Mouse (Mus musculus): ENCODE results near the gene Elf1. TPM values are rescaled to one million over a fixed set of nuclear protein-coding genes. Genes with fewer than 3 reads are reported as not detected.
A peak's percentile ranks its signal among the peaks of the same experiment; 100 is the strongest.
"Not testable (repeated sequence)": the region's sequence is repeated elsewhere in the genome, so short reads cannot be mapped to it uniquely, and the experiment has no call there.

The Elf1 gene
- polyA plus RNA-seq (2016; fragmentation: Nextera tagmentation; extraction: Ambion mirVana): 18.9 and 21.2 TPM in 2 replicates

- H3K4me2 ChIP-seq: peak within 1 kb of the TSS; percentile 93
- H3K4me1 ChIP-seq: peaks cover 55% of the 10 kb centered on the region
- H3K36me3 ChIP-seq: peaks cover 32% of the 10 kb centered on the region
- no peaks in the 10 kb centered on the region for H3K9me3 ChIP-seq (replicated peaks)
- peak within 1 kb of the TSS; percentile 85 for H3K4me3 ChIP-seq
- peak within 1 kb of the TSS; percentile 95 for H3K9ac ChIP-seq
- peak; percentile 66 for ATAC-seq
- peak within 1 kb of the TSS; percentile 100 for H3K27ac ChIP-seq
- no peaks in the 10 kb centered on the region for H3K27me3 ChIP-seq (replicated peaks)
- under 1% methylated on average over 81 of the region's 96 CpGs for WGBS (ENCODE audit: insufficient replicate concordance)
These were observed at the start of gene Elf1 for GRCm38 (mm10) chr14:79480624-79481338. Gene Elf1, plus strand, starts transcription at chr14:79481194.

GRCm38 (mm10) chr14:79434068-79434467, 46.9 kb upstream of the Elf1 start:
- H3K4me2 ChIP-seq: no peak overlapping the region
- H3K9ac ChIP-seq: no peak overlapping the region
- no peak overlapping the region for H3K4me3 ChIP-seq
- no peaks in the 10 kb centered on the region for H3K9me3 ChIP-seq (replicated peaks)
- H3K4me1 ChIP-seq: no peaks in the 10 kb centered on the region
- WGBS (ENCODE audit: insufficient replicate concordance): 73% methylated on average over 1 of the region's 1 CpGs
- no peak for ATAC-seq
- no peaks in the 10 kb centered on the region for H3K27me3 ChIP-seq (replicated peaks)
- no peak overlapping the region for H3K27ac ChIP-seq
- H3K36me3 ChIP-seq: no peaks in the 10 kb centered on the region

- Histone ChIP-seq H3K9ac (no peak overlapping the region), H3K4me3 (no peak overlapping the region), H3K27ac (no peak overlapping the region), H3K36me3 (no peaks in the 10 kb centered on the region), H3K27me3 (replicated peaks) (peaks cover 7% of the 10 kb centered on the region), H3K4me1 (peaks cover 5% of the 10 kb centered on the region; the same call in 1 of the 2 replicates), H3K9me3 (replicated peaks) (peaks cover 6% of the 10 kb centered on the region; the same call in 1 of the 2 replicates), H3K4me2 (no peak overlapping the region)
- WGBS (ENCODE audit: insufficient replicate concordance): 73% methylated on average over 2 of the region's 2 CpGs
- no peak for ATAC-seq
These were observed 40.3 kb upstream of the Elf1 start for GRCm38 (mm10) chr14:79440655-79441054.

DNA sequence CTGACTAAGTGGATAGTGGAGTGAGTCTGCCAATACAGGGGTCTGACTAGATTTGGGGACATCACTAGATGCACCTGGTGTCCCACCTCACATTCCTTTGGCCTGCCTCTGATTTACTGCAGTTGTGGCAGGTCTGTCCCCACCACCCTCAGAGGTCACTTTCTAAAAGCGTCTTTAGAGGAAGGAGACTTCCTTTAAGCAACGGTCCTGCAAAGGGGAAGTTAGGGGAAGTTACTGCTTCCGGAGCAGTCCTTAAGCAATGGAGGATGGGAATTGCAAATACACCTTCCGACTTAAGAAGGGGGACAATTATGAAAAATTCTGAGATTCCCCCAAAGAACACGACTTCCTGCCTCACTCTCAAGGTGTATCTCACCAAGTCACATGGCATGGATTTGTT, 39.6 kb upstream of the Elf1 start:
- no peak overlapping the region for H3K27ac ChIP-seq

DNA sequence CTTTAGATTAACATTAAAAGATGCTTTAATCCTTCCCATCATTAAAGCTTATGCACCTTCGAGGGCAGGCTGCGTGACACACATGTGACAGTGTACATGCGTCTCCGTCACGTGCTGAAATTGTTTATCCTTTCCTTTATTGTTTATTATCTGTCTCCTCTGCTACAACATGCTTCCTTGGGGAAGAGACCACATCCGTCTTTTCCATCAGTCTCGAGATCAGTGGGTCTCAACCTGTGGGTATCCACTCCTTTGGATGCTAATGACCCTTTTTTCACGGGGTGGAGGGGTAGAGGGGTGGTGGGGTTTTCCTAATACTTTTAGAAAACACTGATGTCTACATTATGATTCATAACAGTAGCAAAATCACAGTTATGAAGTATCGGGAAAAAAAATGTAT, 36.4 kb upstream of the Elf1 start:
- ATAC-seq: no peak
- H3K9me3 ChIP-seq (replicated peaks): peaks cover 4% of the 10 kb centered on the region; the same call in 1 of the 2 replicates
- WGBS (ENCODE audit: insufficient replicate concordance): 76% methylated on average over 9 of the region's 9 CpGs
- no peak overlapping the region for H3K4me2 ChIP-seq
- no peaks in the 10 kb centered on the region for H3K36me3 ChIP-seq
- no peak overlapping the region for H3K27ac ChIP-seq
- peaks cover 5% of the 10 kb centered on the region; the same call in 1 of the 2 replicates for H3K4me1 ChIP-seq
- H3K27me3 ChIP-seq (replicated peaks): peaks cover 7% of the 10 kb centered on the region
- H3K4me3 ChIP-seq: no peak overlapping the region
- H3K9ac ChIP-seq: no peak overlapping the region

More for the DNA sequence above, 39.6 kb upstream of the Elf1 start:
- Histone ChIP-seq H3K36me3 (no peaks in the 10 kb centered on the region), H3K4me1 (peaks cover 5% of the 10 kb centered on the region; the same call in 1 of the 2 replicates), H3K27me3 (replicated peaks) (peaks cover 7% of the 10 kb centered on the region), H3K9me3 (replicated peaks) (peaks cover 6% of the 10 kb centered on the region; the same call in 1 of the 2 replicates), H3K4me2 (no peak overlapping the region), H3K4me3 (no peak overlapping the region), H3K9ac (no peak overlapping the region)
- no peak for ATAC-seq
- 29% methylated on average over 5 of the region's 5 CpGs for WGBS (ENCODE audit: insufficient replicate concordance)

DNA sequence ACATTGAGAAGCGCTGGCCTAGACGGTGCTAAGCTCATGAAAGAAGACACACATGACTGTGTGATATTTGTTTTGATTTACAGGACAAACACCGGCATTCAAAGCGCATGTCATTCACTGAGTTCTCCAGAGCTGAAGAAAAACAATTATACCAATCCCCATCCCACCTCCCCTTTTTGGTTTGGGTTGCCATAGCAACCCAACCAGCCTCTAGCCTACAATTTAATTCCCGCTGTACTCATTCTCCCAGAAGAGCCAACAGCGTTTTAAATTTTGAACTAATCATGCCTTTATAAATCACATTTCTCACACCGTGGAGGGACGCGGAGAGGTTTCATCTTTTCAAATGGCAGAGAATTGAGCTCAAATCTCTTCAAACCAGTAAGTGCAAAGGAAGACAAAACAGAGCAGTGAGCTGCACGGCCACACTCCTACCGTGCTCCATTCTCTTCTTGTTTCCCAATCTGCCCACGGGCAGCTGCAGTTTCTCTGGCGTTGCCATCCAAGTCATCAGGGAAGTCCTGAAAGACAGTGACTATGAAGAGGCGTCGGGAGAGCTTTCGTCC, 35.9 kb upstream of the Elf1 start:
- 74% methylated on average over 16 of the region's 16 CpGs for WGBS (ENCODE audit: insufficient replicate concordance)
- Histone ChIP-seq H3K36me3 (no peaks in the 10 kb centered on the region), H3K27me3 (replicated peaks) (peaks cover 7% of the 10 kb centered on the region), H3K9ac (no peak overlapping the region), H3K4me3 (no peak overlapping the region), H3K4me2 (no peak overlapping the region), H3K27ac (no peak overlapping the region), H3K9me3 (replicated peaks) (no peaks in the 10 kb centered on the region), H3K4me1 (peaks cover 5% of the 10 kb centered on the region; the same call in 1 of the 2 replicates)
- no peak for ATAC-seq

DNA sequence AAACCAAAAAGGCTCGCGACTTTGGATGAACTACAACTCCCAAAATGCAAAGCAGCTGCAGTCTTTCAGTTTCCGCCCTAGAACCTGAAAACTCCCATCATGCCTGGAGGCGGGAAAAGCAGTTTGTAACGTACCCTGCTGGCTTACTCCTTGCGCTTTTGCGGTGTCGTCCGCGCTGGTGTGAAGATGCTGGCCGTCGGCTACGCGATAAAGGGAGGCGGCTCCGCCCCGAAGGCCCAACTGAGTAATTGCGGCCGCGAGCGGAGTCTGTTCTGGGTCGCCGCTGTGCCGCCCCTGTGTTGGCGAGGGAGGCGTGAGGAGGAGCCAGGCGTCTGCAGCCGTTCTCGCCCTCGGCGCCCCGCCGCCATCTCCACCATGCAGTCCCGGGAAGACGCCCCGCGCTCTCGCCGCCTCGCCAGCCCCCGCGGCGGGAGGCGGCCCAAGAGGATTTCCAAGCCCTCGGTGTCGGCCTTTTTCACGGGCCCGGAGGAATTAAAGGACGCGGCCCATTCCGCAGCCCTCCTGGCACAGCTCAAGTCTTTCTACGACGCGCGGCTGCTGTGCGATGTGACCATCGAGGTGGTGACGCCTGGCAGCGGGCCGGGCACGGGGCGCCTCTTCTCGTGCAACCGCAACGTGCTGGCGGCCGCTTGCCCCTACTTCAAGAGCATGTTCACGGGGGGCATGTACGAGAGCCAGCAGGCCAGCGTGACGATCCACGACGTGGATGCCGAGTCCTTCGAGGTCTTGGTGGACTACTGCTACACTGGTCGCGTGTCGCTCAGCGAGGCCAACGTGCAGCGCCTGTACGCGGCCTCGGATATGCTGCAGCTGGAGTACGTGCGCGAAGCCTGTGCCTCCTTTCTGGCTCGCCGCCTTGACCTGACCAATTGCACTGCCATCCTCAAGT, 29.1 kb upstream of the Elf1 start, which contains the start of gene Kbtbd6:
Gene Kbtbd6, plus strand, starts transcription at position 155 of the 910 bp plus-strand sequence.
- Histone ChIP-seq H3K9ac (peak within 1 kb of the TSS; percentile 76), H3K27ac (peak within 1 kb of the TSS; percentile 95), H3K4me2 (peak within 1 kb of the TSS; percentile 78), H3K4me1 (peaks cover 35% of the 10 kb centered on the region), H3K4me3 (peak within 1 kb of the TSS; percentile 65)
- H3K9me3 ChIP-seq (replicated peaks); H3K27me3 ChIP-seq (replicated peaks); H3K36me3 ChIP-seq: not testable (repeated sequence)
- 25% methylated on average over 46 of the region's 89 CpGs for WGBS (ENCODE audit: insufficient replicate concordance)
- peak; percentile 93 for ATAC-seq

DNA sequence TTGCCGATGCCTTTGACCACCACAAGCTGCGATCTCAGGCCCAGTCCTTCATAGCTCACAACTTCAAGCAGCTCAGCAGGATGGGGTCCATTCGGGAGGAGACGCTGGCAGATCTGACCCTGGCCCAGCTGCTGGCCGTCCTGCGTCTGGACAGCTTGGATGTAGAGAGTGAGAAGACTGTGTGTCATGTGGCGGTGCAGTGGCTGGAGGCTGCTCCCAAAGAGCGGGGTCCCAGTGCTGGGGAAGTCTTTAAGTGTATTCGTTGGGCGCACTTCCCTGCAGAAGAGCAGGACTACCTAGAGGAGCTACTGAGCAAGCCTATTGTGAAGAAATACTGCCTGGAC, 28.4 kb upstream of the Elf1 start:
- WGBS (ENCODE audit: insufficient replicate concordance): 92% methylated on average over 7 of the region's 10 CpGs
- H3K36me3 ChIP-seq; H3K27ac ChIP-seq; H3K27me3 ChIP-seq (replicated peaks); H3K9ac ChIP-seq; H3K9me3 ChIP-seq (replicated peaks); ATAC-seq: not testable (repeated sequence)
- peak overlapping the region; percentile 23 for H3K4me3 ChIP-seq
- peaks cover 41% of the 10 kb centered on the region for H3K4me1 ChIP-seq
- H3K4me2 ChIP-seq: peak overlapping the region; percentile 55

- H3K9ac ChIP-seq: no peak overlapping the region
- no peak overlapping the region for H3K4me3 ChIP-seq
- no peak overlapping the region for H3K27ac ChIP-seq
- H3K4me1 ChIP-seq: peaks cover 23% of the 10 kb centered on the region
- H3K27me3 ChIP-seq (replicated peaks): no peaks in the 10 kb centered on the region
- WGBS (ENCODE audit: insufficient replicate concordance): 91% methylated on average over 1 of the region's 1 CpGs
- H3K36me3 ChIP-seq: peaks cover 47% of the 10 kb centered on the region
- no peaks in the 10 kb centered on the region for H3K9me3 ChIP-seq (replicated peaks)
- ATAC-seq: no peak
- no peak overlapping the region for H3K4me2 ChIP-seq
These were observed 20.6 kb upstream of the Elf1 start for GRCm38 (mm10) chr14:79460401-79460800.

DNA sequence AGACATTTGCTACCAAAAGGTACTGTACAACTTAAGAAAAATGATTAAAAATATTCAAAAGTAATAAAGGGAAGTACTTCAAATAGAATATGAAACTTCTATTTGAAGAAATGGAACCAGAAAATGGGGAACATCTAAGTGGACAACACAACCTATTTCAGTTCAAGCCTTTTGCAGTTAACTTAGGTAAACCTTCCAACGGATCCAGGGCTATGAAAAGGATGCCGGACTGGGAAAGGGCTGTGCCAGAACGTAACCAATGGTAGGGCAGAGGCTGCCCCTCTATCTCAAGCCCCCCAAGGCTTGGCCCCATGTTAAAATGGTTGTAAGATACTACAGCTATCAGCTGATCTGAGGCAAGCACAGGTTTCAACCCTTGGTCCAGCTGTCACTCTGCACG, 20.0 kb upstream of the Elf1 start:
- Histone ChIP-seq H3K27ac (no peak overlapping the region), H3K36me3 (peaks cover 52% of the 10 kb centered on the region), H3K9ac (no peak overlapping the region), H3K27me3 (replicated peaks) (no peaks in the 10 kb centered on the region), H3K4me2 (no peak overlapping the region), H3K4me1 (peaks cover 23% of the 10 kb centered on the region), H3K4me3 (no peak overlapping the region), H3K9me3 (replicated peaks) (no peaks in the 10 kb centered on the region)
- ATAC-seq: no peak
- WGBS (ENCODE audit: insufficient replicate concordance): 91% methylated on average over 4 of the region's 4 CpGs

- WGBS (ENCODE audit: insufficient replicate concordance): 76% methylated on average over 1 of the region's 1 CpGs
- Histone ChIP-seq H3K9me3 (replicated peaks) (no peaks in the 10 kb centered on the region), H3K27me3 (replicated peaks) (no peaks in the 10 kb centered on the region), H3K4me2 (no peak overlapping the region), H3K9ac (no peak overlapping the region), H3K4me3 (no peak overlapping the region), H3K27ac (no peak overlapping the region), H3K36me3 (peaks cover 85% of the 10 kb centered on the region), H3K4me1 (no peaks in the 10 kb centered on the region)
- no peak for ATAC-seq
These were observed 15.4 kb upstream of the Elf1 start for GRCm38 (mm10) chr14:79465623-79466022.

- H3K4me2 ChIP-seq: no peak overlapping the region
- H3K27me3 ChIP-seq (replicated peaks): no peaks in the 10 kb centered on the region
- 20% methylated on average over 3 of the region's 3 CpGs for WGBS (ENCODE audit: insufficient replicate concordance)
- H3K4me1 ChIP-seq: no peaks in the 10 kb centered on the region
- H3K4me3 ChIP-seq: no peak overlapping the region
- H3K9me3 ChIP-seq (replicated peaks): no peaks in the 10 kb centered on the region
- H3K27ac ChIP-seq: no peak overlapping the region
- no peak for ATAC-seq
- H3K9ac ChIP-seq: no peak overlapping the region
- peaks cover 88% of the 10 kb centered on the region for H3K36me3 ChIP-seq
These were observed 13.4 kb upstream of the Elf1 start for GRCm38 (mm10) chr14:79467621-79468020.

Data from liver, embryonic 12.5 days (tissue).